Mouse (Mus musculus) monocyte, adult 5-6 weeks (primary cell): ENCODE measurements around the gene D630003M21Rik. TPM values are rescaled to one million over a fixed set of nuclear protein-coding genes. Genes with fewer than 3 reads are reported as not detected.

Source experiments
- ATAC-seq: fragments of 153-309, 156-312 bp; replicated peaks from 2 replicates; pipeline ENCODE4 v1.8.0; 2017; ENCODE audit warnings: mild to moderate bottlenecking; ENCODE audit not compliant: low TSS enrichment, insufficient number of reproducible peaks, severe bottlenecking, poor library complexity, low FRiP score
- total RNA-seq: library from RNA; stranded (forward); fragments of 200-1000, 200-491, 200-594 nt; gene quantifications from 3 replicates; pipeline ENCODE4 v1.2.3, GENCODE M21; 2017

The D630003M21Rik gene
- total RNA-seq, 1 experiment from 2014 or later: not detected

DNA sequence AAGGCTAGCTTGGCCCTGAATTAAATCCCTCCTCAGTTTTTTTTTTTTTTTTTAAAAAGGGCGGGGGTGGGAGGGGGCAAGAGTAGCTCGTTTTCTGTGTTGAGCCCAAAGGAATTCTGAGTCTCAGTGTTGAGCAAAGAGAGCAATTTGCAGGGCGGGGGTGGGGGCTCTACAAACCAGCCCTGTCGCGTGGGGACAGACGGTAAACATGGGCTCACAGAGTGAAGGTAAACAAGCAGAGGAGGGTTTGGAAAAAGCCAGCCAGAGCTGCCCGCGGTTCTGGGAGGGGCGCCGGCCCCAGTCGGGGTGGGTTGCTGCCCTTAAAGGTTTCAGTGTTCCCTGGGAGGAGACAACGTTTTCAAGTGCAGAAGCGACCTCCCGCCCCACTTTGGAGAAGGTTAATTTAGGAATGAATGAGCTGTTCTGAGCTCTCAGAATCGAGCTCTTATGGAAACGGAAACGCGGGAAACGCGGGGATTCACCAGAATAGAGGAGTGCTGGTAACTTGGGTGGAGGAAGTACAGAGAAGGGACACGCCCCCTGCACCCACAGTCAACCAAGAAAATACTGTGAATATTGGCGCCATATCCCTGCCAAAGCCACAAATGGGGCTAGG is 75.2 kb downstream of the D630003M21Rik start:
- ATAC-seq: peak; percentile 73

DNA sequence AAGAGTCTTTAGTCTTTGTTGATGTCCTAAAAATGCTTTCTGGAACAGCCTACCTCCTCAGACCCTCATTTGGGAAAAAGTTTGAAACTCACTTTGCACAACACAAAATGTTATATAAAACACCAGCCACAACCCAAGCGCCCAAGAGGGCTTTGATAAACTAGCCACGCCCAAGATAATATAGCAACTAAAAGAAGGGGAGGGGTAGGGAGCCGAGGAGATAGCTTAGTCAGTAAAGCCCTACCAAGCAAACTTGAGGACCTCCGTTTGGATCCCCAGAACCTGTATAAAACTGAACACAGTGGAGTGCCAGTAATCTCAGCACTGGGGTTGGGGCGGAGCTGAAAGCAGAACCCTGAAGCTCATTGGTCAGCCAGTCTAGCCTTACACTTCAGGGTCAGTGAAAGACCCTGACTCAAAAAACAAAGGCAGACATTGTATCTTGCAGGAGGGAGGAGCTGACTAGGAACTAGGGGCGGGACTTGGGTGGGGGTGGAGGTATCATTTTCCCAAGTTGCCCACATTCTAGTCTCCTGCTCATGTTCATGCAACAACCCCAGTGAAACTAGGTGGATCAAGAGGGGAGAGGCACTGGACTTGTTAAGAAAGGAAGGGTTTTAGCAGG is 76.2 kb downstream of the D630003M21Rik start:
- ATAC-seq: no peak

DNA sequence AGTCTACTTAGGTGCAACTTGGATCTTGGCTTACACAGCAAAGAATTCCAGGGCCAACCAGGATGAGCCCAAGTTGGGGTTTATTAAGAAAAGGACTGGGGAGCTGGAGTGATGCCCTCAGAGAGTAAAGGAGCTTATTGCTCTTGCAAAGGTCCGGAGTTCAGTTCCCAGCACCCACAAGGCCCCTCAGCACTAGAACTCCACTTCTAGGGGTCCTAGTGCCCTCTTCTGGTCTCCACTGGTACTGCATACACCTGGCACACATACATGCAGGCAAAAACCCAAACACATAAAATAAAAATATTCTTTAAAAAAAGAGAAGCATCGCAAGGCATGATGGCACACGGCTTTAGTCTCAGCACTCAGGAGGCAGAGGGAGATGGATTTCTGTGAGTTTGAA is 77.9 kb downstream of the D630003M21Rik start:
- no peak for ATAC-seq

DNA sequence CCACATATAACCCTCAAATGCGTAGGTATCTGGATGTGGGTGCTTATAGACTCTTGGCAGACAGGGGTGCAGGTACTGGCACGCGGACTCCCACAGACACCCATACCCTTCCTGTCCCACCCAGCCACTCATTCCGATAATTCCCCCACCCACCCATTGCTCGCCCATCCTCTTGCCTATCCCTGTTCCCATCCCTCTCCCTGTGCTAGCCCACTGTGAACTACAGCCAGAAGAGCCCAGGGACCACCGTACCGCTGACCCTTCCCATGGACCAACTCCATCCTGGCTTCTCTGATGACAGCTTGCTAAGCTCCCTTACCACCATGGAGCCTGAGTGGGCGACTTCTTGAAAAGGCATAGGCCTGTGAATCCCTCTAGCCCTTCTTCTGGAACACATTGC is 82.1 kb downstream of the D630003M21Rik start:
- ATAC-seq: no peak

DNA sequence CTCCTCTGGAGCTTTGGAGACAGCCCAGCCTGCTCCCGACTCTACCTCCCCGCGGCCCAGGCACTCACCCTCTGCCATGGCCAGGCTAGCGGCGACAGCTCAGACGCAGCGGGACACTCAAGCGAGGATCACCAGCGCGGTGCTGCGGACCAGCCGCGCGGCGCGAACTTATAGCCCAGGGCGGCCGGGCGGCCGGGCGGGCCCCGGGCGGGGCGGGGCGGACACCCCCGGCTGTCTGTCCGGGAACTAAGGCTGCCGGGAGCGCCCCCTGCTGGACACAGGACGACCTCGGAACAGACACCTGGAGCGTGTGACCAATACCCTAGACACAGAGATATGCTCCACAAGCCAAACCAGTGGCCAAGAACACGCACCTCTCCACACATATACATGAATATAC is 82.8 kb downstream of the D630003M21Rik start, which contains the start of gene Tgm2:
Gene Tgm2 (minus strand): TSS at position 214 of the 400 bp plus-strand sequence.
- ATAC-seq: peak; percentile 45

DNA sequence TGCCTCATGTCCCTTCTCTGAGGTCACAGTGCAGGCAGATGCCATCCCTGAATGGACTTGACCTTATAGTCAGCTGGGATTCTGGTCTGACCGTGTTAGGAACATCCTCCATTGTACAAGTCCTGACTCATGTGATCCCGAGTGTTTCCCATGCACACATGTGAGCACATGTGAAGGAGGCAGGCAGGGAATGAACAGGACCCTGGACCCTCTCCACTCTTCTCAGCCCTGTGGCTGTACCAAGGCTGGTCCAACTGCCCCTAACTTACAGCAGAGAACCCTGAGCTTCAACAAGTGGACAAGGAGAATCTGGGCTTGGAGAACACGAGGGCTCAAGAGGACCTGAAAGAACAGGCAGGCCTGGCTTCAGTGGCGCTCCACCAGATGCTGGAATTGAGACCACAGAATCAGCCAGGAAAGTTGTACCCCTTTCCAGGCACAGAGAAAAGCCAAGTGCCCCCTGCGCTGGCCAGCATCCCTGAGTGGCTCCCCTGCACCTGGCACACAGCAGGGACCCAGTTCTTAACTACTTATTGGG is 83.4 kb downstream of the D630003M21Rik start:
- ATAC-seq: peak; percentile 29

DNA sequence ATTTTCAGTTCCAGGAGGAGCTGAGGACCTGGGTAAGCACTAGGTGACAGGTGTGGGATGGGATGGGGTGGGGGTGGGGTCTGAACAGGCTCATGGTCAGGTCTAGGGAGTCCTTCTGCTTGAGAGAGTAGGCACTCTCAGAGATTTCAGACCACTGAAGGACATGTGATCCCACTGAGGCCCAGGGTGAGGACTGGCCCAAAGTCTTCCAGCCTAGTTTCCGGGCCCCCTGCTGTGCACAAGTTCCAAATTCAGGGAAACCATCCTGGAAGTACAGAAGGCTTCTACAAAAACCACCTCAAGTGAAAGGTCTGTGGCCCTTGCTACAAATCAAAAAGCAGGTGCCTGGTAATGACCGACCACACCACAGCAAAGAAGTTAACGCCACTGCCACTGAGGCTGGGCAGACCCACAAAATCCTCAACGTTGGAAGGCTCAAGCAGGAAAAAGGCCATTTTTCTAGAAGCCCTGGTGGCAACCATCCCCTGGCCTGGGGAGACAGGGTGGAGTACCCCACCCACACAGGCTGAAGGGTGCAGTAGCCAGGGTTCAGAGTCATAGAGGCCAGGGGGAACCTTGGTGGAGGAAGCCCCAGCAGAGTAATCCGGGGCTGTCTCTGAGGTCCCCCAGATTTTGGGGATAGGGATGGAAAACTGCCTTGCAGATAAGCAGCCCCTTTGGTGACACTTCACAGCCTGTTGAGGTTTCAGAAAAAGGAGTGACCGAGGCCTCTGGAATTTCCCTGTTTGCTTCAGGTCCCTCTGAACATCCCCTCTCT is 84.1 kb downstream of the D630003M21Rik start:
- no peak for ATAC-seq

DNA sequence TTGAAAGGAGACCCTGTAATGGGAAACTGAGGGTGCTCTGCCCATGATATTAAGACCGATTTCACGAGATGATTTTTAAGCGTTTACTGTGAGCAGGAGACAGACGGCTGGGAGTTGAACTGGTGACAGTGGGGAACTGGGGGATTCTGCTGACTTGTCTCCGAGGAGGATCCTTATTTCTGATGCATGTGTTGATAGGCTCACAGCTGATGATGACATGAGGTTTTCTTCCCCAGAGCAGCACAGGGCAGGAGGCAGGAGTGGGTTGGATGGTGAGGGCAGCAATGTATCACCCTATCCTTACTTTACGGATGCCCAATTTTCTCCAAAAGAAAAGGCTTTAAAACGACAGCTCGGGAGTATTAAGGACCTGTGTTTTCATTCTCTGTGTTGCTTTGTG is 84.8 kb downstream of the D630003M21Rik start:
- 0 out of 2 replicates have a peak, but pooled peaks have one; percentile 14 for ATAC-seq

DNA sequence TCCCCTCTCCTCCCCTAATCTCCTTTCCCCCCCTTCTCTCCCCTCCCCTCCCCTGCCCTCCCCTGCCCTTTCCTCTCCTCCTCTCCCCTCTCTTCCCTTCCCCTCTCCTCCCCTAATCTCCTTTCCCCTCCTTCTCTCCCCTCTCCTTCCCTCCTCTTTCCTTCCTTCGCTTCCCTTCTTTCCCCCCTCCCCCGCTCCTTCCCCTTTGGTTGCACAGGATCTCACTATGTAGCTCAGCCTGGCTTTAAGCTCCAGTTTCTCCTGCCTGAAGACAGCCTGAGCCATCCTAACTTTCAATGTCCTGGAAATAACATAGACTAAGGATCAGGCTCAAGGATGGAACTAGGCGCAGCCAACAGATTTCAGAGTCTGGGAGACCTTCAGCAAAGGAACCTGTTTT is 85.2 kb downstream of the D630003M21Rik start:
- ATAC-seq: no peak

DNA sequence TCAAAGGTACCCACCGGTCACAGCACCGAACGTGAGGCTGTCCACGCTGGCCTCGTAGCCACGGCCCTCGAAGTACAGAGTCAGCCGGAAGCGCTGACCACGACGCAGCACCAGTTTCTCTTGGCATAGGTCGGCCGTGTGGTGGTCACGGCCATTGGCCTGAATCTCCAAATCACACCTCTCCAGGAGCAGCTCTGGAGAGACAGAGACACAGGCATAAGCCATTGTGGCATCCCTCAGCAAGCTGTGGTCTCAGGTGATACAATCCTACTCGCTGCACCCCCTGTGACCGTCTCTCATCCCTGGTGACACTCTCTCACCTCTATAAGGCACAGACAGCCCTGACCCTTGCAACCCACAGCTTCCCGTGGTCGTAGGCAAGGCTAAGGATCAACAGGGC is 86.0 kb downstream of the D630003M21Rik start:
- no peak for ATAC-seq

DNA sequence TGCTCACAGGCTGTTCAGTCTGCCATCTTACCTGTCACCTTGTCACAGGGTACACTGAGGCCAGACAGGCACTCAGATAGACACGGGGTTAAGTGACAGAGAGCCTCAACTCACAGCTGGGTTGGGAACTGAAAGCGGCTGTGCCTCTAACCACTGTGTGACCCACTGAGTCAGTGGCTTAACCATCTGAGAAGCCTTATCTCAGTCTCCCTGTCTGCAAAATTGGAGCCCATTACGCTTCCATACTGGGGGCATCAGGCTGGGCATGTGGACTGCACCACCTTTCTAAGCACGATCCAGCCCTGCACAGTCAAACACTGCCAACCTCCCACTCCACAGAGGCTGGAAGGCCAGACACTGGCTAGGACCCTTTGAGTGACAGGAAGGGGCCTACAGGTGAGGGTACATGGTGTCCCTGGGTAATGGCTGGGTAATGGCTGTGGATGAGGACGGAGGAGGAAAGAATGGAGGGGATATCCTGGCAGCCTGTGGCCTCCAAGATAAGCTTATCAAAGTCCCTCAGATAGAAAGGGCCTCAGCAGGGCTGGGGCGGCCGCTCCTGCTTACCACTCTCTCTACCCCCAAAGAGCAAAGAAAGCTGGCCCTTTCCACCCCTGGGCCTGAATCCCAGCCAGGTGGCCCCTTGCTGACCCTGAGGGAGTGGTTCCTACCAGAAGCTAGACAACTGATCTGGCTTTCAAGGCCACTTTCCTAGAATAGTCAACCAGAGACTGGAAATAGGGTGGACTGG is 87.2 kb downstream of the D630003M21Rik start:
- no peak for ATAC-seq

DNA sequence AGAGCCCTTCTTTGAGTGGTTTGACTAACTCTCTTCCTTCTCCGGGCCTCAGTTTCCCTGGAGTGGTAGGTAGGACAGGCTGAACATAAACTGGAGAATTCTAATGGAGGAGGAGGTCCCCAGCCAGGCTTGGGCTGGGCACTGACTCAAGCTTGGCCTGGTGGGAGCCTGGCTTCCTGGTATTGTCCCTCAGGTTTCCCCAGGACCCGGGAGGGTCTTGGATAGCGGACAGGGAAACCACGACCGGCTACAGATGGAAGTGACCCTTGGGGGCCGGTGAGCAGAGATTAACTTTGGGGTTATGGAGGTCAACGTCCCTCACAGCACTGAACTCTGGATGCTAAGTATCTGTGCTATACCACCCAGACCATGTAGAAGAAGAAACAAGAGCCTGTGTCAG is 87.8 kb downstream of the D630003M21Rik start:
- no peak for ATAC-seq

DNA sequence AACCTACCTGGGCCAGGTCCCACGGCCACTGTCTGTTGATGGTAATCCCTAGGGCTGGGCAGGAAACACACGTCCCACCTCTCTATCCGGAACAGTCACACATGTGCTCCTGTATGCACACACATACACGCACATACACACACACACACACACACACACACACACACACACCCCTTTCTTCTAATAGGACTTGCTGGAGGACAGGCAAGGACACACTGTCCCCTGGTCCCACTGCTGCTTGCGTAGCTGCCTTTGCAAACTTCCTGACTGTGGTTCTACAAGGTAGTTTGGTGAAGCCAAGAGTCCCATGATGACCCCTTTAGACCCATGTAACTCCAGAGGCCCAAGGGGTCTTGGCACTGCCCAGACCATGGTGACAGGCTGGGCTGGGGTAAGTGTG is 88.4 kb downstream of the D630003M21Rik start:
- ATAC-seq: no peak

DNA sequence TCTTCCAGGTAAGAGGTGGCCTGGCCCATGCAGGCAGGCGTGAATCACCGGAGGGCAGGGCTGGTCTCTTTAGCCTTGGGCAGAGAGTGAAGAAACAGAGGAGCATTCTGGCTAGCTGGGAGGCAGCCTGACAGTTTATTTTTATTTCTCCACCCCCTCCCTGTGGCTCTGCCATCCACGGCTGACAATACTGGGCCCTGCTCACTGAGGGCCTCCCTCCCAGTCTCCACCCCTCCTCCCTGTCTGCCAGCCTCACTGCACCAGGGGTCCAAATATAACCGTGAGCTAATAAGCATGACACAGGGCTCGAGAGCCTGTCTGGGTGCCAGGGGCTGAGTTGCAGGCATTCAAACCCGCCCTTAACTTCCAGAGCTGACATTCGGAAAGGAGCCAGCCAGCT is 89.4 kb downstream of the D630003M21Rik start:
- no peak for ATAC-seq

DNA sequence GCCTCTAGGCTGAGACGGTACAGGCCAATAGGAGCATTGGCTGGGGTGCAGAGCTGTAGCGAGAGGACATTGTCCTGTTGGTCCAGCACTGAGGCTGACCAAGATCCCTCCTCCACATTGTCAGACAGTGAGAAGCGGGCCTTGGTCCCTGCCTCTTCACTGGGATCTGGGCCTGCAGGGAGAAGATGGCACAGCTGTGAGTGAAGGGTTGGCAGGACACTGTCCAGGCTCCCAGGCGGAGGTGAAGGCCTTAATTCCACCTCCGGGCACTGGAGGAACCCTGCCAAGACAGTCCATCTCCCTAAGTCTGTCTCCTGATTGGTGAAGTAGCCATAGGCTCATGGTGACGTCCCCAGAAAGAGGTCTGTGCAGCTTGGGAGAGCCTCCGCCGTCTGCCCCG is 90.2 kb downstream of the D630003M21Rik start:
- no peak for ATAC-seq

DNA sequence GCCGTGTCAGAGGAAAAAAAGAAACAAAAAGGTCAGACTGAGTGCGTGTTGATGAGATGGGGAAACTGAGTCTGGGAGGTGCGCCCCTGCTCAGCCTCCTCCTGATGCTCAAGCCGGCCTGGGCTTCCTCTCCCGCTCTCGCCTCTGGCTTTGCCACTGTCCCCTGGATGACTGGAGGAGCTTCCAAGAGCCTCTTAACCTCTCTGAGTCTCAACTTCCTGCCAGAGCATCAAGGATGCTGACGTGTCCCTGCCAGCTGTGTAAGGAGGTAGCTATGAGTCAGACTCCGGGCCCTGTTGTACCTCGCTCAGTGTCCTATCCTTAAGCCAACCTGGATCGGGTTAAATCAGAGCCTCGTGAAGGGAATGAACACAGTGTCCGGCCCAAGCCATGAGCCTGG is 91.3 kb downstream of the D630003M21Rik start:
- no peak for ATAC-seq

DNA sequence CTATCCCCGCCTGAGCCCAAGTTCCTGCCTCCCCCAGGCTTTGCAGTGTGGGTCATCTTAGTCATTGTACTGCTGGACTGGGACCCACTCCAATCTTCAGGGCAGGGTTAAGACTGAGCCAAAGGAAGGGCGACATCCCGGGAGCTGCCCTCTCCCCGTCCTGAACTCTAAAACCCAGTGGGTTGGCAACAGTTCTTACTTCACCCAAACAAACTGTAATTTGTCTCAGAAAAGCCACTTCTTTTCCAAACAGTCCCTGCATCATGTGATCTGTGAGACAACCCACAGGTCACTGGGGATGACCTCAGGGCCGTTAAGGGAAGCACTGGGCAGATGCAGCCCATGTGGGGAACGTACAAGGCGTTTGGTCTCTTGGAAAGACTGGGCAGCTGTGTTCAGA is 92.8 kb downstream of the D630003M21Rik start:
- no peak for ATAC-seq

DNA sequence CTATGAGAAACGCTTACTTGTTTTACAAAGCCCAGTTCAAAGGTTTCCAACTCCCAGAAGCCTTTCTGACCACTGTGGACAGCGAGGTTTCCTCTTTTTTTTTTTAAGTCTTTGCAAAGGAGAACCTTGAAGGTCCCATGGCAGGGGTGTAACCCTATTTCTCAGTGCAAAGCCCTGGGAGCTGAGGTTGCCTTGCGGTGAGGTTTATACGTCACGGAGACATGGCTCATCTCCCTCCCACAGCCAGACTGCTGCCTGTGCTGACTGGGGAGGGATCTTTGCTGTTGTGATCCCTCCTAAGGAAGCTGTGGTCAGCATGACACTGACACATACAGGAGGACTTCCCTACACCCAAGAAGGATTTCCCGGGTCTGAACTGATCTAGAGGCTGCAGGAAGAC is 96.0 kb downstream of the D630003M21Rik start:
- peak; percentile 75 for ATAC-seq
